Mouse (Mus musculus): Measurements from ENCODE around the gene 2610528A11Rik. TPM values are rescaled to one million over a fixed set of nuclear protein-coding genes. Genes with fewer than 3 reads are reported as not detected.
"Not testable (repeated sequence)": the region's sequence is repeated elsewhere in the genome, so short reads cannot be mapped to it uniquely, and the experiment has no call there.

The 2610528A11Rik gene
- polyA plus RNA-seq (2012; rRNA removed), result 2.0 and 2.9 TPM in 2 replicates

GRCm38 (mm10) chr14:37113922-37114321 is at the start of gene 2610528A11Rik:
Gene 2610528A11Rik (minus strand): TSS chr14:37114022.
- no peaks in the 10 kb centered on the region for H3K36me3 ChIP-seq (ENCODE audit: control insufficient read depth, insufficient read depth, low read length)
- H3K27me3 ChIP-seq (ENCODE audit: control insufficient read depth, insufficient read depth, low read length), result no peaks in the 10 kb centered on the region
- no peaks in the 10 kb centered on the region for H3K4me1 ChIP-seq (replicated peaks; ENCODE audit: control insufficient read depth, insufficient read depth, low read length)
- no peak for DNase-seq
- 66% methylated on average over 3 of the region's 3 CpGs for WGBS
- TF ChIP-seq POLR2A (IDR thresholded peaks at IDR 0.05; ENCODE audit: control insufficient read depth, extremely low read depth, insufficient read depth, low read length, poor library complexity), result no peak
- TF ChIP-seq CTCF (IDR thresholded peaks at IDR 0.05; ENCODE audit: borderline replicate concordance, control insufficient read depth, extremely low read depth, insufficient read depth, low read length, poor library complexity), result no peak
- no peak within 1 kb of the TSS for H3K4me3 ChIP-seq (ENCODE audit: control insufficient read depth, insufficient read depth, low read length)
- no peak within 1 kb of the TSS for H3K27ac ChIP-seq (ENCODE audit: control insufficient read depth, insufficient read depth, low read length)

- TF ChIP-seq POLR2A (IDR thresholded peaks at IDR 0.05; ENCODE audit: control insufficient read depth, extremely low read depth, insufficient read depth, low read length, poor library complexity) (no peak), CTCF (IDR thresholded peaks at IDR 0.05; ENCODE audit: borderline replicate concordance, control insufficient read depth, extremely low read depth, insufficient read depth, low read length, poor library complexity) (no peak)
- H3K27ac ChIP-seq (ENCODE audit: control insufficient read depth, insufficient read depth, low read length), result no peak overlapping the region
- H3K4me1 ChIP-seq (replicated peaks; ENCODE audit: control insufficient read depth, insufficient read depth, low read length), result no peaks in the 10 kb centered on the region
- H3K36me3 ChIP-seq (ENCODE audit: control insufficient read depth, insufficient read depth, low read length), result no peaks in the 10 kb centered on the region
- H3K27me3 ChIP-seq (ENCODE audit: control insufficient read depth, insufficient read depth, low read length), result no peaks in the 10 kb centered on the region
- DNase-seq, result no peak
- no peak overlapping the region for H3K4me3 ChIP-seq (ENCODE audit: control insufficient read depth, insufficient read depth, low read length)
- WGBS, result 87% methylated on average over 4 of the region's 4 CpGs
Observed at GRCm38 (mm10) chr14:37163277-37163956, 49.6 kb upstream of the 2610528A11Rik start.

- no peak overlapping the region for H3K27ac ChIP-seq (ENCODE audit: control insufficient read depth, insufficient read depth, low read length)
- no peak for DNase-seq
- no peak overlapping the region for H3K4me3 ChIP-seq (ENCODE audit: control insufficient read depth, insufficient read depth, low read length)
- no peak for TF ChIP-seq POLR2A (IDR thresholded peaks at IDR 0.05; ENCODE audit: control insufficient read depth, extremely low read depth, insufficient read depth, low read length, poor library complexity)
- no peak for TF ChIP-seq CTCF (IDR thresholded peaks at IDR 0.05; ENCODE audit: borderline replicate concordance, control insufficient read depth, extremely low read depth, insufficient read depth, low read length, poor library complexity)
- H3K4me1 ChIP-seq (replicated peaks; ENCODE audit: control insufficient read depth, insufficient read depth, low read length), result no peaks in the 10 kb centered on the region
- no peaks in the 10 kb centered on the region for H3K36me3 ChIP-seq (ENCODE audit: control insufficient read depth, insufficient read depth, low read length)
- whole genome bisulfite sequencing, result 89% methylated on average over 1 of the region's 1 CpGs
- H3K27me3 ChIP-seq (ENCODE audit: control insufficient read depth, insufficient read depth, low read length), result no peaks in the 10 kb centered on the region
Observed at GRCm38 (mm10) chr14:37154391-37154790, 40.6 kb upstream of the 2610528A11Rik start.

GRCm38 (mm10) chr14:37139051-37139710 is 25.4 kb upstream of the 2610528A11Rik start:
- WGBS, result 91% methylated on average over 8 of the region's 8 CpGs
- TF ChIP-seq POLR2A (IDR thresholded peaks at IDR 0.05; ENCODE audit: control insufficient read depth, extremely low read depth, insufficient read depth, low read length, poor library complexity) (no peak), CTCF (IDR thresholded peaks at IDR 0.05; ENCODE audit: borderline replicate concordance, control insufficient read depth, extremely low read depth, insufficient read depth, low read length, poor library complexity) (no peak)
- Histone ChIP-seq H3K27me3 (ENCODE audit: control insufficient read depth, insufficient read depth, low read length) (no peaks in the 10 kb centered on the region), H3K4me1 (replicated peaks; ENCODE audit: control insufficient read depth, insufficient read depth, low read length) (no peaks in the 10 kb centered on the region), H3K27ac (ENCODE audit: control insufficient read depth, insufficient read depth, low read length) (no peak overlapping the region), H3K36me3 (ENCODE audit: control insufficient read depth, insufficient read depth, low read length) (no peaks in the 10 kb centered on the region), H3K4me3 (ENCODE audit: control insufficient read depth, insufficient read depth, low read length) (no peak overlapping the region)
- DNase-seq, result no peak

- not testable (repeated sequence) for H3K27me3 ChIP-seq (ENCODE audit: control insufficient read depth, insufficient read depth, low read length); H3K27ac ChIP-seq (ENCODE audit: control insufficient read depth, insufficient read depth, low read length); H3K36me3 ChIP-seq (ENCODE audit: control insufficient read depth, insufficient read depth, low read length); DNase-seq; H3K4me1 ChIP-seq (replicated peaks; ENCODE audit: control insufficient read depth, insufficient read depth, low read length); H3K4me3 ChIP-seq (ENCODE audit: control insufficient read depth, insufficient read depth, low read length)
- 92% methylated on average over 3 of the region's 3 CpGs for WGBS
Observed at GRCm38 (mm10) chr14:37137596-37137995, 23.8 kb upstream of the 2610528A11Rik start.

GRCm38 (mm10) chr14:37136110-37136509 is 22.3 kb upstream of the 2610528A11Rik start:
- H3K4me1 ChIP-seq (replicated peaks; ENCODE audit: control insufficient read depth, insufficient read depth, low read length), result no peaks in the 10 kb centered on the region
- WGBS, result 90% methylated on average over 4 of the region's 4 CpGs
- peaks cover 16% of the 10 kb centered on the region for H3K36me3 ChIP-seq (ENCODE audit: control insufficient read depth, insufficient read depth, low read length)
- no peak for DNase-seq
- no peak overlapping the region for H3K27ac ChIP-seq (ENCODE audit: control insufficient read depth, insufficient read depth, low read length)
- no peaks in the 10 kb centered on the region for H3K27me3 ChIP-seq (ENCODE audit: control insufficient read depth, insufficient read depth, low read length)
- H3K4me3 ChIP-seq (ENCODE audit: control insufficient read depth, insufficient read depth, low read length), result no peak overlapping the region
- TF ChIP-seq CTCF (IDR thresholded peaks at IDR 0.05; ENCODE audit: borderline replicate concordance, control insufficient read depth, extremely low read depth, insufficient read depth, low read length, poor library complexity) (no peak), POLR2A (IDR thresholded peaks at IDR 0.05; ENCODE audit: control insufficient read depth, extremely low read depth, insufficient read depth, low read length, poor library complexity) (no peak)
